Mouse (Mus musculus) liver, postnatal 0 days (tissue): Measurements from ENCODE around the gene Cish.

Experiments used
- CTCF ChIP-seq: sonication (generic); IDR thresholded peaks from 2 replicates; pipeline ENCODE4 v1.5.1; 2016; ENCODE audit warnings: antibody characterized with exemption, low read depth
- EP300 ChIP-seq: IDR thresholded peaks from 2 replicates; pipeline ENCODE4 v1.6.1; 2016; ENCODE audit warnings: antibody characterized with exemption, low read depth, mild to moderate bottlenecking

DNA sequence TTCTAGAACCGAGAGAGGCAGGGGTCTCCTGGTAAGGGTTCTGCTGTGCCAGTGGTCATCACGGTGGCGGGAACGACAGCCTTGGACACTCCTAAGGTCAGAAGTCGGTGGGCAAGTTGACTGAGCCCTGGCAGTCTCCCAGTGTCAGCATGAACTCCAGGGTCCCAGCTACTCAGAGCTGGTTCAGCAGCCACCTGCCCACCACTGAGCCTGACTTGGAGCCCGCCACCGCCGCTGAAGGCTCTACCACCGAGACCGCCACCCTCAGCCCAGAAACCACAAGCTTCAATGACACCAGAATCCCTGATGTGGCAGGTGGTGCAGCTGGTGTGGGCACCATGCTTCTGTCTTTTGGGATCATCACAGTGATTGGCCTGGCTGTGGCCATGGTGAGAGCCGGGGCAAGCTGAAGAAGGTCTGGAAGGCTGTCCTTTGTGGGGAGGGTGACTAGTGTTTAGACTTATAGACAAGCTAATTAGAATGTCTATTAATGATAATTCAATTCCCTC lies 46.4 kb downstream of the Cish start:
- TF ChIP-seq CTCF = no peak
- TF ChIP-seq EP300 = no peak
